Mouse (Mus musculus): ENCODE measurements around the gene Fat3. TPM values are rescaled to one million over a fixed set of nuclear protein-coding genes. Genes with fewer than 3 reads are reported as not detected.

The Fat3 gene
- polyA plus RNA-seq, 1 experiment = 10.5 TPM

GRCm38 (mm10) chr9:15940933-15941673 is 560.0 kb downstream of the Fat3 start:
- no peak for DNase-seq
- 90% methylated on average over 7 of the region's 7 CpGs for WGBS
- H3K4me1 ChIP-seq (ENCODE audit: control insufficient read depth, insufficient read depth, low read length) = no peaks in the 10 kb centered on the region
- H3K27me3 ChIP-seq (ENCODE audit: control insufficient read depth, insufficient read depth, low read length) = no peaks in the 10 kb centered on the region
- H3K4me3 ChIP-seq (replicated peaks; ENCODE audit: insufficient read depth, low read depth, low read length) = no peak overlapping the region
- no peak for TF ChIP-seq POLR2A (IDR thresholded peaks at IDR 0.05; ENCODE audit: borderline replicate concordance, insufficient read depth, low read length)
- TF ChIP-seq CTCF (IDR thresholded peaks at IDR 0.05; ENCODE audit: borderline replicate concordance, insufficient read depth, low read depth, low read length) = no peak
- no peak overlapping the region for H3K27ac ChIP-seq (ENCODE audit: insufficient read depth, low read length)

- H3K27me3 ChIP-seq (ENCODE audit: control insufficient read depth, insufficient read depth, low read length) = no peaks in the 10 kb centered on the region
- H3K27ac ChIP-seq (ENCODE audit: insufficient read depth, low read length) = no peak overlapping the region
- no peaks in the 10 kb centered on the region for H3K4me1 ChIP-seq (ENCODE audit: control insufficient read depth, insufficient read depth, low read length)
- no peak overlapping the region for H3K4me3 ChIP-seq (replicated peaks; ENCODE audit: insufficient read depth, low read depth, low read length)
- DNase-seq = no peak
- TF ChIP-seq CTCF (IDR thresholded peaks at IDR 0.05; ENCODE audit: borderline replicate concordance, insufficient read depth, low read depth, low read length) = no peak
- TF ChIP-seq POLR2A (IDR thresholded peaks at IDR 0.05; ENCODE audit: borderline replicate concordance, insufficient read depth, low read length) = no peak
- WGBS = 64% methylated on average over 2 of the region's 2 CpGs
Measured at GRCm38 (mm10) chr9:15939594-15939993, 561.5 kb downstream of the Fat3 start.

- TF ChIP-seq CTCF (IDR thresholded peaks at IDR 0.05; ENCODE audit: borderline replicate concordance, insufficient read depth, low read depth, low read length) (no peak), POLR2A (IDR thresholded peaks at IDR 0.05; ENCODE audit: borderline replicate concordance, insufficient read depth, low read length) (no peak)
Measured at GRCm38 (mm10) chr9:15937837-15938514, 563.1 kb downstream of the Fat3 start.

GRCm38 (mm10) chr9:15930928-15931443 is 570.1 kb downstream of the Fat3 start:
- H3K4me1 ChIP-seq (ENCODE audit: control insufficient read depth, insufficient read depth, low read length) = no peaks in the 10 kb centered on the region
- 74% methylated on average over 5 of the region's 5 CpGs for WGBS
- no peak for DNase-seq

More at GRCm38 (mm10) chr9:15937837-15938514, 563.1 kb downstream of the Fat3 start:
- H3K27me3 ChIP-seq (ENCODE audit: control insufficient read depth, insufficient read depth, low read length) = no peaks in the 10 kb centered on the region
- no peak for DNase-seq
- no peak overlapping the region for H3K4me3 ChIP-seq (replicated peaks; ENCODE audit: insufficient read depth, low read depth, low read length)
- 28% methylated on average over 28 of the region's 28 CpGs for WGBS
- H3K4me1 ChIP-seq (ENCODE audit: control insufficient read depth, insufficient read depth, low read length) = no peaks in the 10 kb centered on the region
- H3K27ac ChIP-seq (ENCODE audit: insufficient read depth, low read length) = no peak overlapping the region

GRCm38 (mm10) chr9:15928331-15928730 is 572.8 kb downstream of the Fat3 start:
- DNase-seq = no peak
- H3K4me1 ChIP-seq (ENCODE audit: control insufficient read depth, insufficient read depth, low read length) = no peaks in the 10 kb centered on the region
- WGBS = 91% methylated on average over 2 of the region's 2 CpGs
- no peak overlapping the region for H3K27ac ChIP-seq (ENCODE audit: insufficient read depth, low read length)
- TF ChIP-seq POLR2A (IDR thresholded peaks at IDR 0.05; ENCODE audit: borderline replicate concordance, insufficient read depth, low read length) (no peak), CTCF (IDR thresholded peaks at IDR 0.05; ENCODE audit: borderline replicate concordance, insufficient read depth, low read depth, low read length) (no peak)
- no peak overlapping the region for H3K4me3 ChIP-seq (replicated peaks; ENCODE audit: insufficient read depth, low read depth, low read length)
- H3K27me3 ChIP-seq (ENCODE audit: control insufficient read depth, insufficient read depth, low read length) = no peaks in the 10 kb centered on the region

More at GRCm38 (mm10) chr9:15930928-15931443, 570.1 kb downstream of the Fat3 start:
- no peak for TF ChIP-seq CTCF (IDR thresholded peaks at IDR 0.05; ENCODE audit: borderline replicate concordance, insufficient read depth, low read depth, low read length)
- TF ChIP-seq POLR2A (IDR thresholded peaks at IDR 0.05; ENCODE audit: borderline replicate concordance, insufficient read depth, low read length) = no peak
- Histone ChIP-seq H3K4me3 (replicated peaks; ENCODE audit: insufficient read depth, low read depth, low read length) (no peak overlapping the region), H3K27ac (ENCODE audit: insufficient read depth, low read length) (no peak overlapping the region), H3K27me3 (ENCODE audit: control insufficient read depth, insufficient read depth, low read length) (no peaks in the 10 kb centered on the region)

- no peaks in the 10 kb centered on the region for H3K4me1 ChIP-seq (ENCODE audit: control insufficient read depth, insufficient read depth, low read length)
- DNase-seq = no peak
- 86% methylated on average over 5 of the region's 5 CpGs for WGBS
- no peak overlapping the region for H3K27ac ChIP-seq (ENCODE audit: insufficient read depth, low read length)
- no peaks in the 10 kb centered on the region for H3K27me3 ChIP-seq (ENCODE audit: control insufficient read depth, insufficient read depth, low read length)
- H3K4me3 ChIP-seq (replicated peaks; ENCODE audit: insufficient read depth, low read depth, low read length) = no peak overlapping the region
- TF ChIP-seq CTCF (IDR thresholded peaks at IDR 0.05; ENCODE audit: borderline replicate concordance, insufficient read depth, low read depth, low read length) = no peak
- TF ChIP-seq POLR2A (IDR thresholded peaks at IDR 0.05; ENCODE audit: borderline replicate concordance, insufficient read depth, low read length) = no peak
Measured at GRCm38 (mm10) chr9:15927378-15928083, 573.6 kb downstream of the Fat3 start.

- WGBS = 85% methylated on average over 5 of the region's 5 CpGs
- Histone ChIP-seq H3K27ac (ENCODE audit: insufficient read depth, low read length) (no peak overlapping the region), H3K4me3 (replicated peaks; ENCODE audit: insufficient read depth, low read depth, low read length) (no peak overlapping the region), H3K27me3 (ENCODE audit: control insufficient read depth, insufficient read depth, low read length) (no peaks in the 10 kb centered on the region), H3K4me1 (ENCODE audit: control insufficient read depth, insufficient read depth, low read length) (no peaks in the 10 kb centered on the region)
- DNase-seq = no peak
- TF ChIP-seq CTCF (IDR thresholded peaks at IDR 0.05; ENCODE audit: borderline replicate concordance, insufficient read depth, low read depth, low read length) (no peak), POLR2A (IDR thresholded peaks at IDR 0.05; ENCODE audit: borderline replicate concordance, insufficient read depth, low read length) (no peak)
Measured at GRCm38 (mm10) chr9:15925237-15925636, 575.8 kb downstream of the Fat3 start.

Measured in cerebellum, adult 2 months (tissue).